Comparison of ENCODE assay signal across 8 mouse cellular contexts in genomic region chr17:29093961-29094309, GRCm38 (mm10). TPM values are rescaled to one million over a fixed set of nuclear protein-coding genes. Genes with fewer than 3 reads are reported as not detected.
DNase-seq lines count a peak whose midpoint lies in the region; ATAC-seq and TF ChIP-seq lines count a peak whose summit lies in the region.

No protein-coding gene starts in this region.

- H3K4me3 ChIP-seq in heart, embryonic 11.5 days (ENCODE audit: low read depth, low read length) = peak overlapping the region; percentile 43
- peak overlapping the region; percentile 93 for H3K4me3 ChIP-seq in E14TG2a.4 (replicated peaks; ENCODE audit: low read length)
- H3K4me3 ChIP-seq in forebrain, embryonic 13.5 days = peak overlapping the region; percentile 48
- peak overlapping the region; percentile 62 for H3K4me3 ChIP-seq in liver, embryonic 13.5 days (replicated peaks)

- no peak for TF ChIP-seq CTCF in E14TG2a.4 (conservative IDR thresholded peaks at IDR 0.05; ENCODE audit: low read length)

- no peaks in the 10 kb centered on the region for H3K36me3 ChIP-seq in heart, embryonic 11.5 days (ENCODE audit: control insufficient read depth, insufficient read depth, low read length)
- peaks cover 29% of the 10 kb centered on the region for H3K36me3 ChIP-seq in E14TG2a.4 (ENCODE audit: insufficient read depth, low read length)
- H3K36me3 ChIP-seq in forebrain, embryonic 13.5 days (ENCODE audit: poor library complexity, severe bottlenecking) = no peaks in the 10 kb centered on the region
- 0 out of 2 replicates have a peak, but pooled peaks cover 3% of the 10 kb centered on the region for H3K36me3 ChIP-seq in liver, embryonic 13.5 days

- H3K9me3 ChIP-seq in heart, embryonic 11.5 days (replicated peaks; ENCODE audit: control insufficient read depth, low read length) = no peaks in the 10 kb centered on the region
- peaks cover 15% of the 10 kb centered on the region for H3K9me3 ChIP-seq in E14TG2a.4 (ENCODE audit: low read length)
- no peaks in the 10 kb centered on the region for H3K9me3 ChIP-seq in forebrain, embryonic 13.5 days (replicated peaks)
- no peaks in the 10 kb centered on the region for H3K9me3 ChIP-seq in liver, embryonic 13.5 days (replicated peaks)

- no peak for DNase-seq in heart, adult 11 months
- DNase-seq in liver, embryonic 13.5 days = no peak
- no peak for DNase-seq in c-Kit-positive CD71-positive TER-119-positive erythroid progenitor cells, embryonic 14.5 days (ENCODE audit: low spot score)
- DNase-seq in MN1 (ENCODE audit: low spot score) = no peak

- peak overlapping the region; percentile 71 for H3K9ac ChIP-seq in heart, embryonic 11.5 days (ENCODE audit: low read depth, low read length)
- peak overlapping the region; percentile 58 for H3K9ac ChIP-seq in forebrain, embryonic 13.5 days
- peak overlapping the region; percentile 63 for H3K9ac ChIP-seq in liver, embryonic 13.5 days

- peaks cover 11% of the 10 kb centered on the region for H3K27me3 ChIP-seq in heart, embryonic 11.5 days (ENCODE audit: control insufficient read depth, insufficient read depth, low read length)
- H3K27me3 ChIP-seq in E14TG2a.4 (ENCODE audit: insufficient read depth, low read length) = peaks cover 20% of the 10 kb centered on the region
- peaks cover 30% of the 10 kb centered on the region for H3K27me3 ChIP-seq in forebrain, embryonic 13.5 days
- H3K27me3 ChIP-seq in liver, embryonic 13.5 days = peaks cover 53% of the 10 kb centered on the region

- no peak for ATAC-seq in heart, embryonic 11.5 days (replicated peaks; ENCODE audit: insufficient number of reproducible peaks, low FRiP score, low TSS enrichment)
- peak; percentile 20; the same call in 1 of the 2 replicates for ATAC-seq in forebrain, embryonic 13.5 days
- ATAC-seq in liver, embryonic 13.5 days (ENCODE audit: low read depth) = no peak
- no peak for ATAC-seq in monocyte, adult 5-6 weeks (replicated peaks; ENCODE audit: insufficient number of reproducible peaks, low FRiP score, low TSS enrichment, poor library complexity, severe bottlenecking)

- H3K4me1 ChIP-seq in heart, embryonic 11.5 days (ENCODE audit: control insufficient read depth, insufficient read depth, low read length) = no peaks in the 10 kb centered on the region; the same call in 1 of the 2 replicates
- H3K4me1 ChIP-seq in E14TG2a.4 (replicated peaks; ENCODE audit: low read depth, low read length) = peaks cover 70% of the 10 kb centered on the region
- peaks cover 20% of the 10 kb centered on the region for H3K4me1 ChIP-seq in forebrain, embryonic 13.5 days
- H3K4me1 ChIP-seq in liver, embryonic 13.5 days (replicated peaks) = peaks cover 31% of the 10 kb centered on the region

- 0 out of 2 replicates have a peak overlapping the region, but pooled peaks have one; percentile 24 for H3K27ac ChIP-seq in heart, embryonic 11.5 days (ENCODE audit: low read depth, low read length)
- H3K27ac ChIP-seq in forebrain, embryonic 13.5 days = no peak overlapping the region
- no peak overlapping the region for H3K27ac ChIP-seq in liver, embryonic 13.5 days

- WGBS in heart, embryonic 11.5 days (ENCODE audit: insufficient replicate concordance) = under 1% methylated on average over 24 of the region's 24 CpGs
- under 1% methylated on average over 24 of the region's 24 CpGs for WGBS in forebrain, embryonic 13.5 days
- 2% methylated on average over 24 of the region's 24 CpGs for WGBS in liver, embryonic 13.5 days (ENCODE audit: insufficient replicate concordance)

- H3K4me2 ChIP-seq in heart, embryonic 11.5 days = peak overlapping the region; percentile 68
- peak overlapping the region; percentile 78 for H3K4me2 ChIP-seq in forebrain, embryonic 13.5 days
- peak overlapping the region; percentile 84 for H3K4me2 ChIP-seq in liver, embryonic 13.5 days

RNA-seq across cellular contexts. Expression of gene Cdkn1a, which starts 3.2 kb away (rescaled TPM):
- 39.3 TPM in 2 replicates for polyA plus RNA-seq in heart, embryonic 11.5 days (2014; fragmentation: Nextera tagmentation; extraction: Ambion mirVana)
- polyA plus RNA-seq in forebrain, embryonic 13.5 days (2015; fragmentation: Nextera tagmentation; extraction: Ambion mirVana) = 29.3 and 38.6 TPM in 2 replicates
- 8.6 and 10.1 TPM in 2 replicates for polyA plus RNA-seq in liver, embryonic 13.5 days (2015; fragmentation: Nextera tagmentation; extraction: Ambion mirVana)
- total RNA-seq in monocyte, adult 5-6 weeks (2017) = 10.7 to 29.2 TPM (median 15.7 TPM) in 3 replicates

RNA-seq across cellular contexts. Expression of gene Rab44, which starts 20.0 kb away (rescaled TPM):
- 0.20 TPM in 1 of 2 replicates, not detected in the other for polyA plus RNA-seq in heart, embryonic 11.5 days (2014; fragmentation: Nextera tagmentation; extraction: Ambion mirVana)
- 0.18 TPM in 1 of 2 replicates, not detected in the other for polyA plus RNA-seq in forebrain, embryonic 13.5 days (2015; fragmentation: Nextera tagmentation; extraction: Ambion mirVana)
- 4.4 and 5.3 TPM in 2 replicates for polyA plus RNA-seq in liver, embryonic 13.5 days (2015; fragmentation: Nextera tagmentation; extraction: Ambion mirVana)
- 19.9 to 98.4 TPM (median 83.3 TPM) in 3 replicates for total RNA-seq in monocyte, adult 5-6 weeks (2017)

Comparison
In these comparisons a context has a peak if more than half of its experiments do, and no peak if none do; other contexts are left out.
1. H3K4me3 ChIP-seq: peak in every context shown above with its lines; median percentile 93 in E14TG2a.4; 62 in liver, embryonic 13.5 days; 48 in forebrain, embryonic 13.5 days; 43 in heart, embryonic 11.5 days.